Mouse (Mus musculus) limb, embryonic 14.5 days (tissue): ENCODE data around the gene Arid5a. TPM values are rescaled to one million over a fixed set of nuclear protein-coding genes. Genes with fewer than 3 reads are reported as not detected.

ENCODE experiments used
- ATAC-seq: fragments of 200-750 bp; cut with Nextera tagmentation; 2 replicates; pipeline ENCODE4 v1.8.0; 2017; ENCODE audit warnings: low read depth, moderate number of reproducible peaks, moderate TSS enrichment; ENCODE audit not compliant: low FRiP score
- DNase-seq: peaks from one replicate; pipeline ENCODE4 v3.0.0-alpha.2; 2015; ENCODE audit warnings: low spot score
- H3K27ac ChIP-seq: fragments of 300-500 bp; sonication (generic); replicated peaks from 2 replicates; pipeline ENCODE4 v1.5.1; 2014; ENCODE audit warnings: low read depth, mild to moderate bottlenecking, low read length, moderate library complexity, mixed read lengths
- H3K27me3 ChIP-seq: fragments of 300-500 bp; sonication (generic); 2 replicates; pipeline ENCODE4 v1.6.1; 2014; ENCODE audit warnings: low read length, mixed read lengths; ENCODE audit not compliant: control insufficient read depth, insufficient read depth
- H3K36me3 ChIP-seq: fragments of 300-500 bp; sonication (generic); 2 replicates; pipeline ENCODE4 v1.6.1; 2014; ENCODE audit warnings: mild to moderate bottlenecking, low read length, moderate library complexity, mixed read lengths; ENCODE audit not compliant: control insufficient read depth, insufficient read depth
- H3K4me1 ChIP-seq: fragments of 300-500 bp; sonication (generic); 2 replicates; pipeline ENCODE4 v1.6.1; 2014; ENCODE audit warnings: antibody characterized with exemption, low read length, mixed read lengths; ENCODE audit not compliant: control insufficient read depth, insufficient read depth
- H3K4me2 ChIP-seq: fragments of 300-500 bp; sonication (generic); replicated peaks from 2 replicates; pipeline ENCODE4 v1.6.1; 2014; ENCODE audit warnings: low read depth, mild to moderate bottlenecking, low read length, moderate library complexity; ENCODE audit not compliant: severe bottlenecking
- H3K4me3 ChIP-seq: fragments of 300-500 bp; sonication (generic); replicated peaks from 2 replicates; pipeline ENCODE4 v1.5.1; 2014; ENCODE audit warnings: low read length
- H3K9ac ChIP-seq: fragments of 300-500 bp; sonication (generic); 2 replicates; pipeline ENCODE4 v1.6.1; 2014; ENCODE audit warnings: mild to moderate bottlenecking, low read depth, low read length, moderate library complexity; ENCODE audit not compliant: severe bottlenecking
- H3K9me3 ChIP-seq: fragments of 300-500 bp; sonication (generic); 2 replicates; pipeline ENCODE4 v1.6.1; 2016; ENCODE audit warnings: low read length; ENCODE audit not compliant: control insufficient read depth
- POLR2A ChIP-seq: fragments of 200-500 bp; IDR thresholded peaks from 2 replicates; pipeline ENCODE4 v1.8.0; 2012; ENCODE audit warnings: inconsistent platforms, mild to moderate bottlenecking, moderate library complexity, borderline replicate concordance; ENCODE audit not compliant: insufficient read depth, insufficient read length; ENCODE audit errors: extremely low read depth
- WGBS: fragments of 180-500 bp; shearing (Covaris S2); extraction: QIAGEN DNeasy Blood & Tissue Kit; methylation state at CpG from one replicate; pipeline ENCODE4 v1.1.7; 2014; 5-methylcytosine and 5-hydroxymethylcytosine counted together
- polyA plus RNA-seq, 2 experiments: library from polyadenylated mRNA; depleted of rRNA in 1 of 2; stranded (reverse) in 1 of 2; unstranded in 1 of 2; fragments of >200 nt; fragmentation: Nextera tagmentation in 1 of 2; extraction: Ambion mirVana in 1 of 2; gene quantifications; 2 replicates each; pipeline versions ENCODE4 v1.2.1 to v1.2.3; 2012 to 2014

The Arid5a gene
- polyA plus RNA-seq, 2 experiments, result 7.1 to 9.6 TPM

- Histone ChIP-seq H3K27me3 (no peaks in the 10 kb centered on the region), H3K4me3 (no peak overlapping the region), H3K4me2 (no peak overlapping the region), H3K9ac (no peak overlapping the region), H3K4me1 (no peaks in the 10 kb centered on the region), H3K27ac (no peak overlapping the region), H3K36me3 (no peaks in the 10 kb centered on the region), H3K9me3 (no peaks in the 10 kb centered on the region)
- DNase-seq (no peak), ATAC-seq (no peak)
- TF ChIP-seq POLR2A, result no peak
- WGBS, result 64% methylated on average over 9 of the region's 9 CpGs
These were observed 10.9 kb upstream of the Arid5a start for GRCm38 (mm10) chr1:36296466-36297149.

DNA sequence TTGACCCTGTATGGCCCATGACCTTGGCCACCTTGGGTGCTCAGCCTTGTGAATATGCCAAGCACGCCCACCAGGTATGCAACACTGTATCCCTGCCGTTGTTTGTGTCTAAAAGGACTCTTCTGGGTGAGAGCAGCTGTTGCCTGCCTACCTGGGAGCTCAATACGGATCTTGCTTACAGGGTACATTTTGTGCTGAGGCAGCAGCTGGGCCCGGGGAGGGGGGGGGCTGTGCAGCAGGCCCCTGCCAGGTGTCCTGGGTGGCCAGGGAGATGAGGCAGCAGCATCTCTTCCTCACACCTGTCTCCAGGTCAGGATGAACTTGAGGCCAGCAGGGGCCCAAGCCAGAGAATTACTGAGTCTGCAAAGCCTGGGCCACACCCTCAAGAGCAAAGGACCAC lies 9.4 kb upstream of the Arid5a start:
- DNase-seq (no peak), ATAC-seq (no peak)
- no peaks in the 10 kb centered on the region for H3K9me3 ChIP-seq
- H3K36me3 ChIP-seq, result no peaks in the 10 kb centered on the region
- WGBS, result 79% methylated on average over 4 of the region's 4 CpGs
- no peaks in the 10 kb centered on the region for H3K27me3 ChIP-seq
- no peak overlapping the region for H3K9ac ChIP-seq
- TF ChIP-seq POLR2A, result no peak
- H3K27ac ChIP-seq, result no peak overlapping the region
- H3K4me2 ChIP-seq, result no peak overlapping the region
- H3K4me3 ChIP-seq, result no peak overlapping the region
- peaks cover 1% of the 10 kb centered on the region; the same call in 1 of the 2 replicates for H3K4me1 ChIP-seq

- no peak for ATAC-seq
- Histone ChIP-seq H3K9me3 (no peaks in the 10 kb centered on the region), H3K27ac (no peak overlapping the region), H3K4me1 (peaks cover 3% of the 10 kb centered on the region; the same call in 1 of the 2 replicates), H3K27me3 (no peaks in the 10 kb centered on the region), H3K36me3 (no peaks in the 10 kb centered on the region), H3K9ac (no peak overlapping the region), H3K4me3 (no peak overlapping the region), H3K4me2 (no peak overlapping the region)
- DNase-seq, result no peak
- TF ChIP-seq POLR2A, result no peak
- WGBS, result 28% methylated on average over 12 of the region's 13 CpGs
These were observed 8.4 kb upstream of the Arid5a start for GRCm38 (mm10) chr1:36299126-36299525.

GRCm38 (mm10) chr1:36299676-36300075 lies 7.9 kb upstream of the Arid5a start:
- no peaks in the 10 kb centered on the region for H3K9me3 ChIP-seq
- ATAC-seq, result no peak
- H3K9ac ChIP-seq, result no peak overlapping the region
- no peak overlapping the region for H3K27ac ChIP-seq
- 49% methylated on average over 2 of the region's 2 CpGs for WGBS
- H3K36me3 ChIP-seq, result no peaks in the 10 kb centered on the region
- peaks cover 5% of the 10 kb centered on the region; the same call in 1 of the 2 replicates for H3K4me1 ChIP-seq
- no peak for DNase-seq
- H3K27me3 ChIP-seq, result no peaks in the 10 kb centered on the region
- H3K4me2 ChIP-seq, result no peak overlapping the region
- H3K4me3 ChIP-seq, result no peak overlapping the region
- TF ChIP-seq POLR2A, result no peak

DNA sequence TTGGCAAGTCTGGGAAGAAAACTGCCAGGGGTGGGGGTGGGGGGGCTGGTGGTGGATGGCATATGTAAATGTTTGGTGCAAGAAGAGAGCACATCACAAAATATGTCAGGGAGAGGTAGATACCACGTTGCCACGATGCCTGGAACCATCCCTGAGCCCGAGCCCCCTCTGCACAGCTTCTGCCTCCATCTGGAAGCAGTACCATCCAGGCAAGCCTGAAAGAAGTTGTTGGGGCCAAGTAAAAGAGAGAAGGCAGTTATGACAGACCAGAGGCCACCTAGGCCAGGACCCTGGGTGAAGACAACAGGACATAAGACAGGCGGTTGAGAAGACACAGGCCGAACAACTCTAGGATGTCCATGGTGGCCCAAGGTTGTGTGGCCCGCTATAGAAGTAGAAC lies 7.0 kb upstream of the Arid5a start:
- Histone ChIP-seq H3K4me2 (no peak overlapping the region), H3K27ac (no peak overlapping the region), H3K27me3 (no peaks in the 10 kb centered on the region), H3K9ac (no peak overlapping the region), H3K4me3 (no peak overlapping the region), H3K36me3 (no peaks in the 10 kb centered on the region), H3K9me3 (no peaks in the 10 kb centered on the region), H3K4me1 (peaks cover 8% of the 10 kb centered on the region; the same call in 1 of the 2 replicates)
- ATAC-seq, result no peak
- 87% methylated on average over 6 of the region's 6 CpGs for WGBS
- no peak for TF ChIP-seq POLR2A
- no peak for DNase-seq
